Mouse (Mus musculus) mature B cell (primary cell): Measurements from ENCODE around the gene 3110082J24Rik.
"Not testable (repeated sequence)": the region's sequence is repeated elsewhere in the genome, so short reads cannot be mapped to it uniquely, and the experiment has no call there.

Experiments used
- in situ Hi-C: fragments of 300-500 bp; cut with MboI; formaldehyde crosslinking; loops from 2 replicates; pipeline ENCODE4 v1.14.3; 2019

3110082J24Rik gene

DNA sequence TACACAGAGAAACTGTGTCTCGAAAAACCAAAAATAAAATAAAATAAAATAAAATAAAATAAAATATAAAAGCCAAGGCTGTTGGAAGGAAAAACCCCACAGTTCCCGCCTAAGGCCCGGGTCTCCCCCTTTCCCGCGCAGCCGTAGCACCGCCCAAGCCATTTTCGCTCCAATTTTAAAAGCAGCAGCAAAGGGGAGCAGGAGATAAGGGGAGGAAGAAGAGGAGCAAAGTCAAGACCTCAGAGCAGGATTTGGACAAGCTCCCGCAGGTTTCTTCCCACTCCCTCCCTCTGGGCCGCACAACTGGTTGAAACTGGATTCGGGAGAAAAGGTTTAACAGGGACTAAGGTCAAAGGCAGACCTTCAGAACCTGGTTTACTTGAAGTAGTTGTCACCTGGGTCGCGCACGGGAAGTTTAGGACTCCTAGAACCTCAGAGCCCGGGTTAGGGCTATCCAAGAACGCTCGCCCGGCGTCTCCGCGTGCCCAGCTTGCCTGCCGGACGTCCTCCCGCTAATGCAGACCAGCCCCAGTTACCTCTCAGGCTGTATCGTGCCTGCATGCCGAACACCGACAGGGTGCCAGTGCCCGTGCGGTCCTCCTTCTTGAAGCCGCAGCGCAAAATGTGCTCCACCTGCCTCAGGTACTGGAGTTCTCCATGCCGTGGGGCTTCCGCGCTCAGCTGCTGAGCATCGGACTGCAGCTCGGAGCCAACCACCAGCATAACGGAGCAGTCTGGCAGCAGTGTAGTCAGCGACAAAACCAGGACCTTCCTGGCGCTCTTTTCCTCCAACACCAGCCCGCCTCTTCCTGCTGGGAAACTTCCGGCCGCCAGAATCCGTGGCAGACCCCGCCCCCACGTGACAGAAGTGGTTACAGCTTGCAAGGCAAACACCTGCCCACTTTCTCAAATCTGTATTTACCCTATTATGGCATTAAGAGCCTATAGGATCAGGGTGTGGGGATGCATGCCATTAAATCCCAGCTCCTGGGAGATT is 32.8 kb downstream of the 3110082J24Rik start, which contains the start of gene Tyms:
Tyms (minus strand) TSS at position 793 of the 997 bp plus-strand sequence.
- in situ Hi-C loops, result no loop called here

DNA sequence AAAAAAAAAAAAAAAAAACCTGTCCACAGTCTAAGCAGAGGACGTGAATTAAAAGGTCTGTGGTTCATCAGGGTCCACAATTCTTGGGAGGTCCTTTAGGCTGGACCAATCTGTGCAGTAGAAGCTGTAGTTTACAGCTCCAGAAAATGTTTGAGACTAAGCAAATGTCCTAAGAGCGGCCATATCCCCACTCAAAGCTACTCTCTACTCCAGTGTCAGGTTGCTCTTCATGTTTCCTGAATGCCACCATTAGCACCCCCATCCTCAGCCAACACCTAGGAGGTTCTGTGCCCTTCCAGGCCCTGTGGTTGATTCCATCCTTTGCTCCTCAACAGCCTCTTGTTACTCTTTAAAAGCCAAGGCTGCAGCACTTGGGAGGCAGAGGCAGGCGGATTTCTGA is 33.5 kb downstream of the 3110082J24Rik start:
- in situ Hi-C loops, result no loop called here

DNA sequence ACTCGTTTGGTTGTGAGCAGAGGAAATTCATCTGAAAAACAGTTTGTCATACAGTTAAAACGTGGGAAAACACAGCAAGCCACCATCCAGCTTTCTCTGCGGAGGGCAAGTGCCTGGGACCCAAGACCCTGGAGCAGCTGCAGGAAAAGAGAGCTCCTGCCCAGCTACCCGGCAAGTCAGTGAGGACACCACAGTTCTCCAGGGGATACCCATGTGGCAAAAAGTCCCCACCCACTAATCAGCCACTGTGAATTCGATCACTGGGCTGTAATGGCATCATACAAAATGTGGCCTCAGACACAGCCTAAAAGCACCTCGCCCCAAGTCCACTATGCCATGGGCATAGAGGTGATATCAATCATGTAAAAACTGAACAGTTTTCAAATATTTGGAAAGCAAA is 34.2 kb downstream of the 3110082J24Rik start:
- in situ Hi-C loops, result no loop called here

DNA sequence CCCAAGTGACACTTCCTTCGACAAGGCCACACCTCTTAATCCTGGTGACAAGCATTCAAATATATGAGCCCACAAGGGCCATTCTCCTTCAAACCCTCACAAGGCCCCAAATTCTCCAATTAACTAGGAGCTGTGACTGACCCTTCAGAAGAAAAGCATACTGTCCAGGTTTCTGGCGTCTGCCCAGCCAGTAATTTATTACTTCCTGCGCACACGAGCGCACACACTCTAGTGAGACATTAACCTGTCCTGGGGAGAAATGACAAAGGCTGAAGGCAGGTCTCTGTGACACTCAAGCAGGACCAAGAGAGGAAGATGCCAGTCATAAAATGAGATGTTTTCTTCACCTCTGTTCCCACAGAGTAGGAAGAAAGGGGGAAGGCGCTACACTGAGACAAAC is 38.2 kb downstream of the 3110082J24Rik start:
- in situ Hi-C loops, result no loop called here

DNA sequence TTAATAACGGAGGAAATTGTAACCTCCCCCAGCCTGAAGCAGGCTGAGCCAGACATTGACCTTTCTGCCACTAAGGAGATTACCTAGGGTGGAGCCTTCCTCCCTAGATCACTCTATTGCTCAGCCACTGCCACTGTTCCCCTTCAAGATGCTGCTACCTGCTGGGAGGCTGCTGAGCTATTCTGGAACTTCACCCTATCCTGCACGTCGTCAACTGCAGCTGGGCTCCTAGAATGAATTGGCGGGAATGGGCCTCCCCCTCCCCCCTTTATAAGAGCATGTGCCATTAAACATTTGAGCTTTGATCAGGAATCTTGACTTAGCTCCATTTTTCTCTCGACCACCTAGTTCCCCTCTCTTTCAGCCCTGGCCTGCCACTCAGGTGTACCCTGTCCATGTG is 46.3 kb downstream of the 3110082J24Rik start:
- in situ Hi-C loops, result not testable (repeated sequence)

GRCm38 (mm10) chr5:30058216-30058731 is 47.6 kb downstream of the 3110082J24Rik start:
- in situ Hi-C loops, result no loop called here
